Mouse (Mus musculus) kidney, adult 8-10 months (tissue): ENCODE data around the gene Celsr3.

Experiments used
- DNase-seq, 2 experiments: peaks; one replicate each; pipeline ENCODE4 v3.0.0; 2022

Gene Celsr3

DNA sequence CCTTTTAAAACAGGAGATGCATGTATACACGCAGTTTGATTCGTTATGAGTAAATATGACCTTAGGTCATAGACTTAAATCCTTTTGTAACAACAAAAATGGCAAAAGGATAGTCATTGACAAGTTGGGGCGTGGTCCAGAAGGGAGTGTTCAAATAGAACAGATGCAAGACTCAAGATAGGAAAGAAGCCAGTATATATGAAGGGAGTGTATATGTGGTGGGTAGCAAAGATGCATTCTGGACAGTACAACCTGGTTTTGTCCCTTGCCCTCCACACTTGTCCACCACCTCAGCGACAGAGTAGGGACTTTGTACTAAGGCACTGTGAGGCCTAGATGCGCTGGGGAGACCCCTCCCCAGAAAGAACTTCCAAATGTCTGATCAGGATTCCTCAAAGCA lies 18.4 kb upstream of the Celsr3 start:
- DNase-seq: no peak

DNA sequence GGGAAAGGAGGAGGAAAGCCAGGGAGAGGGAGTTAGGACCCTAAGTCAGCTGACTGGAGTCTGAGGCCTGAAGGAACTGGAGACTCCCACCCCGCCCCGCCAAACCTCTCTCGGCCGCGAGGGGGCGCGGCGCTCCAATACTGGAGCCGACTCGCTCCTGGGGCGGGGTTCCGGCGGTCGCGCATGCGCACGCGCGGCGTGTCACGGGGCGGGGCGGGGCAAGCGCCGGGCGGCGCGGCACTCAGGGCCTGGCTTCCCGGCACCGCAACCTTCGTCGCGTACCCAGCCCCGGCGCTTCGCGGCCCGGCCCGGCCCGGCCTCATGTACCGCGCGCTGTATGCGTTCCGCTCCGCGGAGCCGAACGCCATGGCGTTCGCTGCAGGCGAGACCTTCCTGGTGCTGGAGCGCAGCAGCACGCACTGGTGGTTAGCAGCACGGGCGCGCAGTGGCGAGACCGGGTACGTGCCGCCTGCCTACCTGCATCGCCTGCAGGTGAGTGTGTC lies 17.9 kb upstream of the Celsr3 start, which contains the start of gene Nckipsd:
Gene Nckipsd, plus strand, starts transcription at position 206 of the 503 bp plus-strand sequence.
- peak; percentile 88 to 93 for DNase-seq

DNA sequence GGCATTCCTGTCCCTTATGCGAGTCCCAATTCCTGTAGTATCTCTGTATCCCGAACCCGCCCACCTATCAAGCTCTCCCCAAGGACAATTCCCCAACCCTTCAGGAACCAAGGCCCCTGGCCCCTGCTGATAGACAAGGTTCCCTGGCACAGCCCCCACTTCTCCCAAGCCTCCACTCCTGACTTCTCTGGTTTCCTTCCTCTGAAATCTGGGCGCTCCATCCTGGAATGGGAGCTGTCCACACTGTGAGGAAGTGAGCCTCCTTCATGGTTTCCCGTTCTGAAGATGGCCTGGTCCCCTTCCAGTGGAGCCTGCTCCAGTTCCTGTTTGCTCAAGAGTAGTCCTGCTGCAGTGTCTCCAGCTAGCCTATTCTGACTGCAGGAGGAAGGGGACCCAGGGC lies 16.9 kb upstream of the Celsr3 start:
- DNase-seq: no peak

DNA sequence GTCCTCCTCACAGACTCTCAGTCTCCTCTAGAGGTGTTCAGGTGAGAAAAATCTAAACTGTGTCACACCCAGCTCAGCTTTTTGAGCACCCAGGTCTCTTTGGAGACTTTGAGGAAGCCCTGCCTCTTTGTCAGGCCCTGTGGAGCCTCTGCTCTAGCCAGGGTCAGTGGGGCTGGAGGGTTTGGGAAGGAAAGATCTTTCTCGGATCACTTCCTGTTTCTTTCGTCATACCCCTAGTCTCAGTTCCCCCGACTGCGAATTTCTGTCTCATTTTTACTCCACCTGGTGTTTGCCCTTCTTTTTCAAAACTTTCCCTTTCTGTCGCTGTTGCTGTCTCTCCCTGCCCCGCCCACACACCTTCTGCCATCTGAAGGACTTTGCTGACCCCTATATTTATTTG lies 16.4 kb upstream of the Celsr3 start:
- DNase-seq: no peak

DNA sequence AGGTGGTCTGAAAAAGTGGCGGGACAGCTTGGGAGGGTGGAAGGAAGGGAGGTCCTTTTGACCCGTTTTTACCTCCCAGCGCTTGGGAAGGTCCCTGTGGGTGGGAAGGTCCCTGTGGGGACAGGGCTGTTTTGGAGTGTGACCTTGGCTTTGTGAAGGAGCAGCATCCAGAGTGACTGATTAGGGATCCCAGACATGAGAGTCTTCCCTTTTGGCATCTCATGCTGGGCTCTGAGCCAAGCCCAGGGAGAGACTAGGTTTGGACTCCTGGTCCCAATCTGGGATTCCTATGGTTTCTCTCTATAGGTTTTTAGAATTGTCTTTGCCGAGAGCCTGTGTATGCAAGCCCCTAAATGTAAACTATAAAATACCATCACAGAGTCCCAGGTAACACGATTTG lies 15.6 kb upstream of the Celsr3 start:
- no peak for DNase-seq

DNA sequence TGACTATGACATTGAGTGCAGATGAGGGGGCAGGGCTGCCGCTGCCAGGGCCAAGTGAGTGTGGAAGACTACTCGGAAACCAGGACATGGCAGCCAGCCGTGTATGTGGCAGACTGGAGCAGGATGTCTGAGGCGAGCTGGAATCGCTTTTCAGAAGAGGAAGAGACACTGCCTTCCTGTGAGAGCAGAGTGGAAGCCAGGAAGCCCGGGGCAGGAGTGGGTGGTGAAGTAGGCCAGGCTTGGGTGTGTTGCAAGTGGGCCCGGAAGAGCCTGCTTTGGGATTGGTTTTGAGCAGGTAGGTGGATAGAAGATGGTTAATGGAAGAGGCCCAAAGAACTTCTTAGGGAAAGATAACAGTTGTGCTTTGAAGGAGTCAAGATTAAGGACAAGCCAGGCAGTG lies 10.6 kb upstream of the Celsr3 start:
- DNase-seq: no peak

DNA sequence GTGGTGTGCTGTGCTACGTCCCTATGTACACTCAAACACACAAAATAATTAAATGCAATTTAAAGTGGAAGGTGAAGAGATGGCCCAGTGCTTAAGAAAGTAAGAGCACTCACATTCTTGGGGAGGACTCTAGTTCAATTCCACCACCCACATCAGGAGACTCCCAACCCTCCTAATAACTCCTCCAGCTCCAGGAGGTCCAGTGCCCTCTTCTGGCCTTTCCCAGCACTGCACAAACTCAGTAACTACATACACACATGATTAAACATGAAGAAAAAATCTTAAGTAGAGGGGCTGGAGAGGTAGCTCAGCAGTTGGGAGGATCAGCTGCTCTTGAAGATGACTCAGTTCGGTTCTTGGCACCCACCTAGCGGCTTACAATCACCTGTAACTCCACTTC lies 6.6 kb upstream of the Celsr3 start:
- DNase-seq: peak in 1 of 2 experiments; percentile 77

DNA sequence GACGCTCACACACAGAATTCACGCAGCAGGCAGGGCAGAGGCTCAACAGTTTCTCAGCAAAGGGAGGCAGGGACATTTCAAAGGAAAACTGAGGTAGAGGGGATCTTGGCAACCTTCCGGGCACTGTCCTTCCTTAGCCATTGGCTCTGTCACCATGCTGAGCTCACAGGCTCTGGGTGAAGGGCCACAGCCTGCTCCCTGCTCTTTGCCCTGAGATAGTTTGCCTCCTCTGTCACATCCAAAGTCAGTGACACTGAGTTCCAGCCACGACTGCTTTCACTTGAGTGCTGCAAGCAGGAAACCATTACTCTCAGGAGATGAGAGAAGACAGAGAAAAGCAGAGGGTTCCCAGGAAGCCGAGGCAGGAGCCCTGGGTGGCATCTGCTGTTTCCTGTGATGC lies 6.0 kb upstream of the Celsr3 start:
- no peak for DNase-seq

DNA sequence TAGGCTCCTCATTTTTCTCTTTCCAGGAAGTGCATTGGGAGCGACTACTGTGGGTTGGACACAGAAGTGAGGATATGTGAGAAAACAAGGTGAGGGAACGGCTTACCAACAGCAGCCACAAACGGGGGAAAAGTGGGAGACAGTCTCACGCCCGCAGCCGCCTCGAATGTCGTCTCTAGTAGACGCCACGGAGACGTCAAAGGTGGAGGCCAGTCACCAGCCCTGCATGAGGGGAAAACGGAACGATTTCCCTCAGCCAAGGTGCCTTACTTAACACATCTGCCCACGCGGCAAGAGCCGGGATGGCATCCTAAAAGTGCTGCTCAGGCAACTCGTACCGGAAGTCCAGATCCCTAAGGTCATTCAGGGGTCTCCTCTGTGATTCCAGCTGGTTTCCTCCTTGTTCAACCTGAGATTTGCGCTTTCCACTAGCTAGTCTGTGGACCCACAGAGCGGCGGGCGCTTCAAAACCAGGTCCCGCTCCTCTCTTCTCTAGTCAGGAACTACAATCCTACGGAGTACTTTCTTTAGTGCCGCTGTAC lies 1.9 kb upstream of the Celsr3 start:
- DNase-seq: no peak

DNA sequence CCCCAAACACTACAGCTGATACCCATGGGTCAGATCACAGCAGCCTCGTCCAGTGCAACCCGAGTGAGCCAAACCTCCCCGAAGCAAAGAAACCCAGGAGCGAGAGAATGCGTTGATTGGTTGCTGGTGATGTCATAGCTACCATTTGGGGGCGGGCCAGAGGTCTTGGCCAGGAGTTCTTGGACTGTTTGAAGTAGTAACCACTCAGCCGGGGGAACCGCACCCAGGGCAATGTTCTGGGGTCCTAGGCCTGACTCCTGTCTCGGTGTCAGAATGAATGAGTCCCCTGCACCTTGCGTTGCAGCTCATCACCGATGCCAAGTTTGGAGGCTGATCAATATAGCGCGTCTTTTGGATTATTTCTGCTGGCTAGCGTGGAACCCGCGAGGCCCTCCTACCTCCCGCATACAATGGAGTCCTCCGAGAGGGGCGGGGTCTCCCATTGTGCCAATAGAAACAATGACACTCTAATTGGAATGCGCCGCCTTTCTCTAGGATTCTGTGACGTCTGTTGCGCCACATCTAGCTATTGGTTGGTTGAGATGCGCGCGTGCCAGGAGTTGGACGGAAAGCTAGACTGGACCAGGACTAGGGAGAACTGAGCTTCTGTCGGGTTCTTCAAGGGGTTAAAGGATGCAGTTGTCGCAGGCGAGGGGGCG lies 1.2 kb upstream of the Celsr3 start:
- no peak for DNase-seq

DNA sequence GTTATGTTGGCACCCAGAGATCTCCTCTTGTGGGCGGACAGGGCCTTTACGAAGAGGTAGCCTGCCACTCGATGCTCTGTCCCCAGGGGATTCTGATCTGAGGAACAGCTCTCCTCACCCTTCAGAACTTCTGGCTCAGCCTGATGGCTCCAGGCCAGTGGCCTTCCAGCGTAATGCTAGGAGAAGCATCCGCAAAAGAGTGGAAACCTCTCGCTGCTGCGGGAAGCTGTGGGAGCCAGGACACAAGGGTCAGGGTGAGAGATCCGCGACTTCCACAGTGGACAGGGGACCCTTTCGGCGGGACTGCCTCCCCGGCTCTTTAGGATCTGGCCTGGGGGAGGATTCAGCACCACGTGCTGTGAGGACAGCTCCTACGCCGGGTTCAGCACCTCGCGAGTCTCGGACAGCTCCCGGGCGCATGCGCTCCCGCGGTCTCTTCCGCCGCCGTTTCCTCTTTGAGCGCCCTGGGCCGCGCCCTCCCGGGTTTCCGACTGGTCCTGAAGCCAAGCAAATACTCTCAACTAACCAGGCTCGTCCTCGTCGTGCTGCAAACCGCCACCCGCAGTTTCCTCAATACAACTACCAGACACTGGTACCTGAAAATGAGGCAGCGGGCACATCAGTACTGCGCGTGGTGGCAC lies 700 bp downstream of the Celsr3 start:
- DNase-seq: peak; percentile 53 to 68

DNA sequence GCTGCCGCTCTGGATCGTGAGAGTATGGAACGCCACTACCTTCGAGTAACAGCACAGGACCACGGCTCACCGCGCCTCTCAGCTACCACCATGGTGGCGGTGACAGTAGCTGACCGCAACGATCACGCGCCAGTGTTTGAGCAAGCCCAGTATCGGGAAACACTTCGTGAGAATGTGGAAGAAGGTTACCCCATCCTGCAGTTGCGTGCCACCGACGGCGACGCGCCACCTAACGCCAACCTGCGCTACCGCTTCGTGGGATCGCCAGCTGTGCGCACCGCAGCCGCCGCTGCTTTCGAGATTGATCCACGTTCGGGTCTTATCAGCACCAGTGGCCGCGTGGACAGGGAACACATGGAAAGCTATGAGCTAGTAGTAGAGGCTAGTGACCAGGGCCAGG lies 1.3 kb downstream of the Celsr3 start:
- DNase-seq: no peak

DNA sequence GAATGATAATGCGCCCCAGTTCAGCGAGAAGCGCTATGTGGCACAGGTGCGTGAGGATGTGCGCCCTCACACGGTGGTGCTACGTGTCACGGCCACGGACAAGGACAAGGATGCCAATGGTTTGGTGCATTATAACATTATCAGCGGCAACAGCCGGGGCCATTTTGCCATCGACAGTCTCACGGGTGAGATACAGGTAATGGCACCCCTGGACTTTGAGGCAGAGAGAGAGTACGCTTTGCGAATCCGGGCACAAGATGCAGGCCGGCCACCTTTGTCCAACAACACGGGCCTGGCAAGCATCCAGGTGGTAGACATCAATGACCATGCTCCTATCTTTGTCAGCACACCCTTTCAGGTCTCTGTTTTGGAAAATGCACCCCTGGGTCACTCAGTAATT lies 1.8 kb downstream of the Celsr3 start:
- no peak for DNase-seq

DNA sequence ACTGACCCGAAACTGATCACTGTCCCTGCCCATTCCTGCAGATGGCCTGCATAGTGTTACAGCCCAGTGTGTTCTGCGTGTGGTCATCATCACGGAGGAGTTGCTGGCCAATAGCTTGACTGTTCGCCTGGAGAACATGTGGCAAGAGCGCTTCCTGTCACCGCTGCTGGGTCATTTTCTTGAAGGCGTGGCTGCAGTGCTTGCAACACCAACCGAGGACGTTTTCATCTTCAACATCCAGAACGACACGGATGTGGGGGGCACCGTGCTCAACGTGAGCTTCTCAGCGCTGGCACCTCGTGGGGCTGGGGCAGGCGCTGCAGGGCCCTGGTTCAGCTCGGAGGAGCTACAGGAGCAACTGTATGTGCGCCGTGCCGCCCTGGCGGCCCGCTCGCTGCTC lies 5.5 kb downstream of the Celsr3 start:
- no peak for DNase-seq

DNA sequence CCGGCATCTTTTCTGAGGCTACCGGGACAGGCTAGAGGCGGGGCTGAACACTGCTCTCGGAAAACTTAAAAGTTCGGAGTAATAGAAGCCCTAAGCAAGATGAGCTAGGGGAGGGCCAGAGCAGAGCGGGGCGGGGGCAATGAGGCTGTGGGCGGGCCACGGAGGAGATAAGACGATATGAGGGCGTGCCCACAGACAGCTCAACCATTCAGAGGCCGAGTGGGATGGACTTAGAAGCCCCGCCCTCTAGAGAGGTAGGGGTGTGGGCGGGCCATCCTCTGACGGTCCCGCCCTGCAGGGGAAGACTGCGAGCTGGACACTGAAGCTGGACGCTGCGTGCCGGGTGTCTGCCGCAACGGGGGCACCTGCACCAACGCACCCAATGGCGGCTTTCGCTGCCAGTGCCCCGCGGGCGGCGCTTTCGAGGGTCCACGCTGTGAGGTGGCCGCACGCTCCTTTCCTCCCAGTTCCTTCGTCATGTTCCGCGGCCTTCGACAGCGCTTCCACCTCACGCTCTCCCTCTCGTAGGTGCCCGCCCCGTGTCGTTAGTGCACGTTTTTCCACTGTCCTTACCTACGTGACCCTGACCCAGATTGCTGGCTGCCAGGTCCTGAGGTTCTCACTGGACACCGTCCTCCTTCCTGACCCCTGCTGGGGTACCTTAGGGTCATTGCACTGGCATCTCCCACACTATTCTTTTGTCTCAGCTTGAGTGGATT lies 6.4 kb downstream of the Celsr3 start:
- DNase-seq: peak; percentile 95

DNA sequence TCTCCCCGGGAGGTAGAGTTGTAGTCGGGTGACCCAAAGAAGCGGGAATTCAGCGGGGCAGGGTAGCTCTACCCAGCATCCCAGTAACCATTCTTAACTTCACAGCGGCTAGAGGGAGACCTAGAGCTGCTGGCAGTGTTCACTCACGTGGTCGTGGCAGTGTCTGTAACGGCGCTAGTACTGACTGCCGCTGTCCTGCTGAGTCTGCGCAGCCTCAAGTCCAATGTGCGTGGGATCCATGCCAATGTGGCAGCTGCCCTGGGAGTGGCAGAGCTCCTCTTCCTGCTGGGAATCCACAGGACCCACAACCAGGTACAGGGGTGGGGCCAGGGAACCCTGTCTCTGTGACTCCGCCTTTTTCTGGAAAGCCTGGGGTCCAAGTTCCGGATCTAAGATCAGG lies 16.9 kb downstream of the Celsr3 start:
- peak; percentile 87 to 89 for DNase-seq

DNA sequence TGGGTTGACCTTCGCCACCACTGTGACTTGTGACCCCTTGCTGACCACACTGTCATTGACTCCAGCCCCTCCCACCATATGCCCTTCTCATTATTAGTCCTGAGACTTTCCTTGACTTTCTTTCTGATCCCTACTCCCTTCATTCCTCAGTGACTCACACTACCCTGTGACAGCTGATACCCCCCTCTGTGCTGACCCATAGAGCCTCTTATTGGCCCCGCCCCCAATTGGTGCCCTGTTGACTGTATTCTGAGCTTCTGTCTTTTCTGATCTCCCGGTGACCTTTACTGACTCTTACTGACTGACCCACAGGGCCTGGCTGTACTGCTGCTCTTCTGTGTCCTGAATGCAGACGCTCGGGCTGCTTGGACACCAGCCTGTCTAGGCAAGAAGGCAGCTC lies 19.3 kb downstream of the Celsr3 start:
- DNase-seq: no peak

DNA sequence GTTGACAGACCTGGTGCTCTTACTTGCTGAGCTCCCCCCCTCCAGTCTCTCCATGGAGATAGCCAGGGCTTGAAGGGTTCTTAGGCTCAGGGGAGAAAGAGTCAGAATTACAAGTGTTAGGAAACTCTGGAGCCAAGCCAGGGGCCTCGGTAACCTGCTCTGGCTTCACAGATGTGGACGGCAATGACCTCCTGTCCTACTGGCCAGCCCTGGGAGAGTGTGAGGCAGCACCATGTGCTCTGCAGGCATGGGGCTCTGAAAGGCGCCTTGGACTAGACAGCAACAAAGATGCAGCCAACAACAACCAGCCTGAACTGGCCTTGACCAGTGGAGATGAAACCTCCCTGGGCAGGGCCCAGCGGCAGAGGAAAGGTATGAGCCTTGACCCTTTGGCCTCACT lies 21.3 kb downstream of the Celsr3 start:
- DNase-seq: peak; percentile 27 to 35

DNA sequence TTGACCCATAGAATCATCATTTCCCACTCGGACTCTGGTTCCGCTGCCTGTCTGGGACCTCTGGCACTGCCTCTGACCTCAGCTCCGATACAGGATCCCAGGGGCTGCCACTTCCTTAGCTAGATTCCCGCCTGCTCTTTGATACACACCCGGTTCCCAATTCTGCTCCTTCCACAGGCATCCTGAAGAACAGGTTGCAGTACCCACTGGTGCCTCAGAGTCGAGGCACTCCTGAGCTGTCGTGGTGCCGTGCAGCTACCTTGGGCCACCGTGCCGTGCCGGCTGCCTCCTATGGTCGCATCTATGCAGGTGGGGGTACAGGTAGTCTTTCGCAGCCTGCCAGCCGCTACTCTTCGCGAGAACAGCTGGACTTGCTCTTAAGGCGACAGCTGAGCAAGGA lies 22.3 kb downstream of the Celsr3 start:
- DNase-seq: no peak

DNA sequence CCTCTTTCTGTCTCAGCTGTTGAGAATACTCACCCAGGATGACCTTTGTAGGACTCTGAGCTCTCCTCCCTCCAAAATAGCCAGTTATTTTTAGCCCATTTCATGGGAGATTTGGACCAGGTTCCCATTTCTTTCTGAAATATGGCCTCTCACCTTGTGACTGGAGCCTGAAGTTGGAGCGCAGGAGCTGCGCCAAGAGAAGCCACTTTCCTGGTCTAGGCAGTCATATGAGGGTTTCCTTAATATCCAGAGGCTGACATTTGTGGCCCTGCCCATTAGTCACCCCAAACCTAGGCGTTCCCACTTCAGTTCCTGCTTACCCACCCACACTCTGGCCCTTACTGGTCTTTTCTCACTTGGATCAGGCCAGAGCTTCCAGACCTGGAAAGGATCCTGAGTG lies 26.9 kb downstream of the Celsr3 start, which contains the start of gene Slc26a6:
Gene Slc26a6, plus strand, starts transcription at position 308 of the 400 bp plus-strand sequence.
- no peak for DNase-seq

DNA sequence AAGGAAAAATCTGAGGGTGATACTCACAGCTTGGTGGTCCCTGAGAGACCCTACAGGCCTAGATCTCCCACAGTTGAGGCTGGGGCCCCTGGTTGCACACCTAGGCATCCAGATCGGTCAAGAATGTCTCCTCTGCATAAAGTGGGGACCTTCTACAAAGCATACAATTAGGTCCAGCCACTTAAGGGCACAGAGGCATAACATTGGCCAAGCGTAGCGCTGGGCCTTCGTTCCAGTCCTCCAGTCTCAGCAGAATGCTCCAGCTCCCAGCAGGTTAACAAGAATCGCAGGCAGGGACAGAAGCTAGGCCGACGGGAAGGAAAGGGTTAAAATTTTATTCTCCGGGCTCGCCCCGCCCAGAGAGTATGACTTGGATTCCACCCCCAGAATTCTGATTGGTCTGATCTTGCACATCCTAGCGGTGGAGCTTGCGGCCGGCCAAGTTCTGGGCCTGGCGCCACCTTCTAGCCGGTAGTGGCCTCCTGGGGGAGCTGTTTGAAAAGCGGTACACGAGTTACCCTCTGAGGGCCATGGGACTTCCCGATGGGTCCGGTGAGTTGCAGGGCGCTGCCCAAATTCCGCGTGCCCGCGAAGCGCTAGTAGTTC lies 27.6 kb downstream of the Celsr3 start:
- DNase-seq: peak; percentile 95

DNA sequence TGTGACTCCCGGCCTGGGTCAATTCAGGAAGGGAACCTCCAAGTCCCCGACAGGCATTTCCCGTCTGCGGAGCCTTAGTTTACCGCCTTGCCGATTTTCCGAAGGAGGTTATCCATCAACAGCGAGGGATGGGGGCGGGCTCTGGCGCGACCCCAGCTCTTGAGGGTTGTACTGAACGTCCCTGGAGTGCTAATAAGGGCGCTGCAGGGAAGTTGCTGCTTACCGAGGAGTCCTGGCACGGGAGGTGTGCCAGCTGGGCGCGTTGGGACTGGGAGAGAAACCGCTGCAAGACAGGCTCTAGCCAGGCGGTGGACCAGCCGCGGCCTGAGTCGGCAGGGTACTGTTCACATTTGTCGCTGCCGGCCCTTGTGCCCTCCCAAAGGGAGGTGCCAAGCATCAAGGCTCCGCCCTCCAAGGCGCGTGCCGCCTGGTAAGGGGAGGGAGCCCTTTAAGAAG lies 28.1 kb downstream of the Celsr3 start:
- DNase-seq: peak; percentile 89

DNA sequence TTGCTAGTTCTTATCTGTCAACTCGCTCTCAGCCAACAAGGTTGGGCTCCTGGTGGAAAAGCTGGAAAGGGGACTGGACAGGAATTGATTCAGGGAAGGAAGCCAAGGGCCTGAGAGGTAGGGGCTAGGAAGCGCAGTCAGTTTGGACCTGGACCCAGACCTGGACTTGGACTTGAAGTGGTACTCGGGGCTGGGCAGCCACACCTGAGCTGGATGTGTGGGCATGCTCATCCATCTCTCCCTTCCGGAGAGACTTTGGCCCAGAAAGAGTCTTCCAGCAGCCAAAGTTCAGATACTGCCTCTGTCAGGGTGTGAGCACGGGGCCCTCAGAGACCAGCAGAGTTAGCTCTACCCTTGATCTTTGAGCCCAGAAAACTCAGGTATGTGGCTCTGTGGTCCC lies 29.2 kb downstream of the Celsr3 start:
- DNase-seq: peak; percentile 56 to 59
